Mouse (Mus musculus) T-helper 17 cell (primary cell): Measurements from ENCODE around the gene Sipa1.

Source experiments
- in situ Hi-C, 2 experiments: fragments of 300-600 bp; cut with MboI, MseI; formaldehyde crosslinking; loops; 1 replicate in 1 of 2; 2 replicates in 1 of 2; pipeline ENCODE4 v1.15.1; 2025; ENCODE audit warnings: high pct_unique_total_duplicates in 2 of 2

The Sipa1 gene

DNA sequence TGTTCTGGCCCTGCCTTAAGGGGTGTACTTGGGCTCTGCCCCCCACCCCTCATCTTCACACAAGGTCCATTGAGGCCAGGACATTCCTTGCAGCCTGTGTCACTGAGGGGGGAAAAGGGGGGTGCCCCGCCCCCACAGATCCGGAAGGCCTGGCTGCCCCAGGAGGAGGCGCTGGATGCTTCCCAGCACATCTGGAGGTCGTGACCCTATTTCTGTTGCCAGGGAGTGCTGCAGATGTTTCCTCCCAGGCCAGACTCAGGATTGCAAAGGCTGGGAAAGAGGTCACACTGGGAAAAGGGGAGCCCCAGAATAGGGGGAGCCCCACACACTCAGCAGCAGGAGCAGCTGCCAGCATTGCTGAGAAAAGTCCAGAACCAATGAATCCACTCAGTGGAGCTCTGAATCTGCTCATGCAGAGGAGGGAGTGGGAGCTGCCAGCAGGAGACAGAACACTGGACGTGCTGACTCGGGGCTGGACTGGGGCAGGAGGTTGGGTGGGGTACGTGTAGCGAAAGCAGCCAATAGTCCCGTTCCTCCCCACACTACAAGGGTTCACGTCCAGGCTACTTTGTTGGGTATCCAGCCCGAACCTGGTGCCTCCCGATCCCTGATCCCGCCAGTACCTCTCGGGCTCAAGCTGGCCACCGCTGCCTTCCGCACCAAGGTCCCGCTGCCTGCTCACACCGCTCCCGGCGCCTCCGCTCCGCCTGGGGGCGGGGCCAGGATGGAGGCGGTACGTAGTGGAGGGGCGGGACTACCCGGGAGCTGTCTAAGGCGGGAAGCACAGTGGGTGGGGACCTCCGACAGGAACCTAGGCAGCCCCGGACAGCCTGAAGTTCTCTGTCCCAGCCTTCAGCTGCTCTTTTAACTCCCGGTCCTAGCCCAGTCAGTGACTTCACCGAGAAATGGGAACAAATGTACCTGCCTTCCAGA lies at the start of gene Sipa1:
Gene Sipa1, minus strand, starts transcription at position 727 of the 933 bp plus-strand sequence.
- in situ Hi-C loops, result loop anchor here in 1 of 2 experiments (10.0 kb wide), 1 partner anchor 1492 kb away; no protein-coding TSS in a partner anchor

DNA sequence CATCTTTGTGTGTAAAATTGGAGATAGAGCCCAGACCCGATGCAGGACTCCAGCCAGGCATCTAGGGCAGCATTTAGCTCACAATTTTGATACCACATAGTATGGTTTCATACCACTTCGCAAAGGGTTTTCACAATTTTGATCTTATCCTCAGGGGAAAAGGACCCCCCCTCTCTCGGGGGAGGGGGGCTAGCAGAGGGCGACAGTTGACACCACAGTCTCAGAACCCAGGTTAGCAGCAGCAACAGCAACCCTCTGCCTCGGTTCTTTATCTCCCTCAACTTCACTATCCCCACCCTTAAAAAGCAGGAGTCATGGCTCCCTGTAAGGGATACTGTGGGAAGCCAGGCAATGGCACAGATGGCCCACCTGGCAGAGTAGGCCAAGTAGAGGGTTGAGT lies 49.7 kb upstream of the Sipa1 start:
- in situ Hi-C loops, result no loop called here

DNA sequence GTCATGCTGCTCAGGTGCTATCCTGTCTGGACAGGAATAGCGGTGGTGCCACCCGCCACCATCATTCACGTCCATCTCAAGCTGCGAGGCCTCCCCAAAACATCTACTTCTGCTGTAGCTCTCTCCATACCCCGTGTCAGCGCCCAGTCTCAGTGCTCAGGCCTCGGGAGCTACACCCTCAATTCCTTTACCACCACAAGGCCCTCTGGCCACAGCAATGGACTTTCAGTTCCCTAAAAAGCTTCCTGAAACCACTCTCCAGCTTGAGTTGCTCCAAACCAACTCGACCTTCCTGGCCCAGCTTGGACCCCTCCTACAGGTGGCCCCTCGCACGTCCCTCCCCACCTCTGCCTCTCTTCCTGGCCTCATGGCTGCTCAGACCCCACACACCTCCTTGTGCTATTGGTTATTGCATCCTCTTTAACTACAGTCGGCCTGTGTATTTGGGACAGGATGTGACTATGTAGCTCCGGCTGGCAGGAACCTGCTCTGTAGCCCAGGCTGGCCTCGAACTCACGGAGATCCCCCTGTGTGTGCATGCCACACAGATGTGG lies 48.5 kb upstream of the Sipa1 start:
- in situ Hi-C loops, result no loop called here

DNA sequence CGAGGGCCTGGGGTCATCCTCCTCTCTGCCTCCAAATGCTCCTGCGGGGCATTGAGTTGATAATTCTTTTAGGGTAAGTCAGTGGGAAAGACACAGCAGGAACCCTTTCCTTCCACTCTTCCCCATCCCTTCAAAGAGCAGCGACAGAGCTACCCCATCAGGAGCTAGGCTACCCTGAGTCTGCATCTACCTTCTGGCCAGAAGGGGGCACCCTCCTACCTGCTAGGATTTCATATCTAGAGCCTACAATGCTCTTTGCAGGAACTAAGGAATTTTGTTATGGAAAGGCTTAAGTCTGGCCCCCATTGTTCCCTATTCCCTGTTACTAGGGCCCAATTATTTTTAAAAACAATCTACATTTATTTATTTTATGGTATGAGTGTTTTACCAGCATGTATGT lies 47.7 kb upstream of the Sipa1 start:
- in situ Hi-C loops, result no loop called here

GRCm38 (mm10) chr19:5710581-5710980 lies 47.1 kb upstream of the Sipa1 start:
- in situ Hi-C loops, result no loop called here

DNA sequence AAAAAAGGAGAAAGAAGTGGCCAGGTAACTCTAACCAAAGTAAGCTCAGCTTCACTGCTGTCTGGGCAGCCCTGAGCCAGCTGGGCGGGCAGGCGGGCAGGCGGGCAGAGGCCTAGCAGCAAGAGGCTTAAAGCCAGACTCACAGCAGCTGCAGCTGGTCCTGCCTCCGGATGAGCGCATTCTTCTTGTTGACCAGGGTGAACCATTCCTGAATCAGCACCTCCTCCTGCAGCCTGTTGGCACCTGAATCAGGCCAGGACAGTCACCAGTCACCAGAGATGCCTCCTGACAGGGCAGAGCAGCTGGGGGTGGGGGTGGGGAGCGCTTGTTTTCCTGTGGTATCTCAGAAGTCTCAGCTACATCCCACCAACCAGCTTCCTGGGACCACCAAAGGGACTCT lies 46.6 kb upstream of the Sipa1 start:
- in situ Hi-C loops, result no loop called here

- in situ Hi-C loops, result no loop called here
Observed at GRCm38 (mm10) chr19:5704801-5705571, 41.5 kb upstream of the Sipa1 start.

DNA sequence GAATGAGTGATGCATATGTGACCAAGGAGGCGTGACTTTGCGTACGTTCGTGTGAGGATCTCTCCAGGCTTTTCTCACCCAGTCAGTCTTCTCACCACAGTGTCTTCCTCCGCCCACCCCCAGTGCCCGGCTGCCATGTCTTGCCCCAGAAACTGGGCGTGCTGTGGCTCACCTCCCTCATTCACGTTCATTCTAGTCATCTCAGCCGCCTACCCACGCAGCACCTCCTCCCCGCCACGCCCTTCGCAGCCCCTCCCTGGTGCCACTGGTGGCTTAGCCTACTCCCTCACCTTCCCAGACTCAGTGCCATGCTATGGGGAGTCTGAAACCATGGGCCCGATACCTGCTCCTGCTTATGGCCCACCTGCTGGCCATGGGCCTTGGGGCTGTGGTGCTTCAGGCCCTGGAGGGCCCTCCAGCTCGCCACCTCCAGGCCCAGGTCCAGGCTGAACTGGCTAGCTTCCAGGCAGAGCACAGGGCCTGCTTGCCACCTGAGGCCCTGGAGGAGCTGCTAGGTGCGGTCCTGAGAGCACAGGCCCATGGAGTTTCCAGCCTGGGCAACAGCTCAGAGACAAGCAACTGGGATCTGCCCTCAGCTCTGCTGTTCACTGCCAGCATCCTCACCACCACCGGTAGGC lies 40.8 kb upstream of the Sipa1 start, which contains the start of gene Kcnk7:
Gene Kcnk7, plus strand, starts transcription at position 205 of the 638 bp plus-strand sequence.
- in situ Hi-C loops, result no loop called here

- in situ Hi-C loops, result no loop called here
Observed at GRCm38 (mm10) chr19:5695849-5696462, 32.4 kb upstream of the Sipa1 start.

GRCm38 (mm10) chr19:5693801-5694200 lies 30.3 kb upstream of the Sipa1 start:
- in situ Hi-C loops, result no loop called here

- in situ Hi-C loops, result no loop called here
Observed at GRCm38 (mm10) chr19:5692913-5693396, 29.4 kb upstream of the Sipa1 start.

DNA sequence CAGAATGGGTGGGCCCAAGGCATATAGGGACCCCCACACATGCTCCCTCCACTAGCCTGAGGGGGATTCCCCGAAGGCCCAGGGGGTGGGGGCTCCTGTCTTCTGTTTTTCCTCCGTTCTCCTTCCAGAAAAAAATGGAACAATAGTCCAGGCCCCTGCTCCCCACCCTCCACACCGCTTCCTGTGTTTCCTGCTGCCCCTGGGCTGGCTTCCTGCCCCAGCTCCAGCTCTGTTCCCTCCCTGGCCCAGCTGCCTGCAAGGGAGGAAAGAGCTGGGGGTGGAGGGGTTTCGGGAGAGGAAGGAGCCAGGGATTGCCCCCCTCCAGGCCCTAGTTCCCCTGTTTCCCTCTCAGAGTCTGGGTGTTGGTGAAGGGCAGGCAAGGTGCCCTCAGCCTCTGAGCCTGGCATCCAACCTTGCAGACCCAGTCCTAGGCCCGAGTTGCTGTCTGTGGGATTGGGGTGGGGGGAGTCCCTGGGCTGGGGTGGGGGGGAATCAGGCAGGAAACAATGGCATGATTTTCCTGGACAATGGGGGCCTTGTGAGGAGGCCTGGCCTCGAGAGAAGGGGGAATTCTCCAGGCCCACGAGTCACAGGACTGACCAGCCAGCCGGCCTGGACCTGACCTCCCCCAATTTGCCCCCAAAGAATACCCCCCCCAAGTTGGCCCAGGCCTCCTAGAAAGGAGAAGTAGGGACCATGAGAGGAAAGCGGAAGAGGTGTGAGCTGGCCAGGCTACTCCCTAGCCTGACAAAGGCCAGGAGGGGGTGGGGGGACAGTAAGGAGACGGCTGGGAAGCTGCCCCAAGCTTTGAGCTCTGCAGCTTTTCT lies 28.8 kb upstream of the Sipa1 start:
- in situ Hi-C loops, result no loop called here

DNA sequence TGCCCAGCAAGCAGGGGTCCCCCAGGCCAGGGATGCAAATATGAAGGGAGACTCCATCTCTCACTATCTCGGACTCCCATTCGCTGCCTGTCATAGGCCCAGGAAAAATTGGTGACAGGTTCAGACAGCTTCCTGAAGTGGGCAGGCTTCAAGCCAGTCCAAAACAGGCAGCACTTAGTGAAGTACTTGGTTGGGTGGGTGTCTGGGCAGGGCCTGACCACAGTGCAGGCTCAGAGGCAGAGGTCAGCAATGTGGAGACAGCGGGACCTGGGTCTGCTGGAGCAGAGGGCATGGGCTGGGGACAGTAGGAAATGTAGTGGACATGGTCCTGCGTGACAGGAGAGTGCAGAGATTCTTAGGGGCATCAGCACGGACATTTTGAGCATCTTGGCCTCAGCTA lies 28.1 kb upstream of the Sipa1 start:
- in situ Hi-C loops, result no loop called here

- in situ Hi-C loops, result no loop called here
Observed at GRCm38 (mm10) chr19:5690343-5690735, 26.8 kb upstream of the Sipa1 start.

GRCm38 (mm10) chr19:5689565-5690342 lies 26.2 kb upstream of the Sipa1 start:
- in situ Hi-C loops, result no loop called here

DNA sequence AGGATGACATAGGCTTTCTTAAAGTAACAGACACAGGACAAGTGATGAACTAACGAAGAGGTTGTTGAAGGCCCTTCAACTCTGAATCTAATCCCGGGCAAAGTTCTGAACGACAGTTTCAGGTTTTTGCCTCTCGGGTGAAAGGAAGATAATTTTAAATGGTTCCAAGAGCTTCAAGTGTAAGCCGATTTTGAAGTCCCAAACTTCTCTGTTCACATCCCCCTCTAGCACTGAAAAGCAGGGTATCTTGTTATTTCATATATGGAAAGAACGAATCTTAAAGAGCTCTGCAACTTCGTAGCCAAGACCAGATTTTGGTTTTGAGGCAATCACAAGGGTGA lies 25.6 kb upstream of the Sipa1 start:
- in situ Hi-C loops, result no loop called here

- in situ Hi-C loops, result no loop called here
Observed at GRCm38 (mm10) chr19:5688200-5689087, 24.9 kb upstream of the Sipa1 start, which contains the start of the genes Map3k11 and Pcnx3. Gene Map3k11 (plus strand): TSS chr19:5688742. Gene Pcnx3 (minus strand): TSS chr19:5688908.

DNA sequence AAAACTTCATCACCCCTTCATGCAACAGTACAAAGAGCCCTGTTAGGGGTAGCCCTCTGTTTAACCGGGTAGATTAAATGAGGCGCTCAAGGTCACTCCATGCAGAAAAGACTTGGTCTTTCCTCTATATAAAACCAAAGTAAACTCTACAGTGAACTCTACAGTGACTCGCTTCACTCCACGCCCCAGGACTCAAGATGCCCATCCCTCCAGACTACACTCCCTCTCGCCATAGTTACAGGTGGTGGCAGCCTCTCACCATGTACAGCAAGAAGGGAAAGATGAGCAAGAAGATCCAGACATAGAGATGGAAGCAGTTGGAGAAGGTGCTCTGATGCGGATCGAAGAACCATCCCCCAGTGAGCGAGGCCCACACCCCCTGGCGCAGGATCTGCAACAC lies 24.2 kb upstream of the Sipa1 start:
- in situ Hi-C loops, result no loop called here
